Mouse (Mus musculus): ENCODE measurements around the gene Fancf. TPM values are rescaled to one million over a fixed set of nuclear protein-coding genes. Genes with fewer than 3 reads are reported as not detected.

Gene Fancf
- polyA plus RNA-seq (2015; fragmentation: Nextera tagmentation; extraction: Ambion mirVana) = 11.2 and 12.5 TPM in 2 replicates

DNA sequence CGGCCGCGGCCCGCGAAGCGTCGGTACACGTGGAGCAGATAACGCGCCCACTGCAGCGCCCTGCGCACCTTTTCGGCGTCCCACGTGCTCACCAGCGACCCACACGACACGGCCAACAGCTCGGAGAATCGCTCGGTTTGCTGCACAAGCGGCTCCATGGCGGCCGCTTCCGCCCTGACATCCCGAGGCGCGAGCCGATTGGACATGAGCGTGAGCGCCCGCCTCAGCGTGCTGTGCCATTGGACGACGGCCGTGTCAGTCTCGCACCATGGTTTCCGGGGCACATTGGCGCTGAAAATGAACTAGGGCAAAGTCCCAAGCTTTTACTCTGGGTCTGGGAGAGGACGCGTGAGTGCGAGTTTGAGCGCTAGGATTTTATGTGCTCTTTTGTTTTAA lies at the start of gene Fancf:
Gene Fancf (minus strand): TSS at position 171 of the 396 bp plus-strand sequence.
- Histone ChIP-seq H3K9me3 (no peaks in the 10 kb centered on the region), H3K36me3 (0 out of 2 replicates have a peak, but pooled peaks cover 6% of the 10 kb centered on the region), H3K27me3 (no peaks in the 10 kb centered on the region), H3K4me3 (peak within 1 kb of the TSS; percentile 73), H3K9ac (peak within 1 kb of the TSS; percentile 87), H3K4me1 (replicated peaks) (peaks cover 35% of the 10 kb centered on the region), H3K27ac (replicated peaks) (peak within 1 kb of the TSS; percentile 99), H3K4me2 (peak within 1 kb of the TSS; percentile 78)
- under 1% methylated on average over 43 of the region's 43 CpGs for WGBS
- peak; percentile 99 for ATAC-seq (ENCODE audit: low read depth)

DNA sequence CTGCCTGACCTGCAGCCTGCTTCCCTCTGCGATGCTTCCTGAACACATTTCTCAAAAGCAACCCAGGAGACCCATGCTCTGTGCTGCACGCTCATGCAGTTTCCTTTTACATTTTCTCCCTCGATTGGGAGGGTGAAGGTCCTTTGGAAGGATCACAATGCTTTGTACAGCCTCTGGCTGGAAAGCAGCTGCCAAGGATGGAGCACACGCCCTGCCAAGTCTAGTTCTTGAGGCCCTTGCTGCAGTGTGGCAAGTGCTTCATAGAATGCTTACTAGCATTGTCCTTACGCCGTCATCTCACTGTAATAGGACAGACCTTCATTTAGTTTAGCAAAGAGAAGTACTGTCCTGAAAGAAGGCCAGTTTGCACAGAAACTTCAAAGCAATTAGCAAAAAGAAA lies 37.0 kb upstream of the Fancf start:
- Histone ChIP-seq H3K27ac (replicated peaks) (no peak overlapping the region), H3K9me3 (no peaks in the 10 kb centered on the region), H3K27me3 (no peaks in the 10 kb centered on the region), H3K4me3 (no peak overlapping the region), H3K4me1 (replicated peaks) (no peaks in the 10 kb centered on the region), H3K4me2 (no peak overlapping the region), H3K36me3 (no peaks in the 10 kb centered on the region), H3K9ac (no peak overlapping the region)
- 72% methylated on average over 6 of the region's 6 CpGs for WGBS
- no peak for ATAC-seq (ENCODE audit: low read depth)

- no peak overlapping the region for H3K4me3 ChIP-seq
- 61% methylated on average over 2 of the region's 2 CpGs for WGBS
- H3K9ac ChIP-seq = no peak overlapping the region
- H3K4me2 ChIP-seq = no peak overlapping the region
- H3K9me3 ChIP-seq = no peaks in the 10 kb centered on the region
- H3K4me1 ChIP-seq (replicated peaks) = no peaks in the 10 kb centered on the region
- H3K36me3 ChIP-seq = no peaks in the 10 kb centered on the region
- H3K27me3 ChIP-seq = no peaks in the 10 kb centered on the region
- ATAC-seq (ENCODE audit: low read depth) = no peak
- no peak overlapping the region for H3K27ac ChIP-seq (replicated peaks)
Observed at GRCm38 (mm10) chr7:51894939-51895338, 32.9 kb upstream of the Fancf start.

DNA sequence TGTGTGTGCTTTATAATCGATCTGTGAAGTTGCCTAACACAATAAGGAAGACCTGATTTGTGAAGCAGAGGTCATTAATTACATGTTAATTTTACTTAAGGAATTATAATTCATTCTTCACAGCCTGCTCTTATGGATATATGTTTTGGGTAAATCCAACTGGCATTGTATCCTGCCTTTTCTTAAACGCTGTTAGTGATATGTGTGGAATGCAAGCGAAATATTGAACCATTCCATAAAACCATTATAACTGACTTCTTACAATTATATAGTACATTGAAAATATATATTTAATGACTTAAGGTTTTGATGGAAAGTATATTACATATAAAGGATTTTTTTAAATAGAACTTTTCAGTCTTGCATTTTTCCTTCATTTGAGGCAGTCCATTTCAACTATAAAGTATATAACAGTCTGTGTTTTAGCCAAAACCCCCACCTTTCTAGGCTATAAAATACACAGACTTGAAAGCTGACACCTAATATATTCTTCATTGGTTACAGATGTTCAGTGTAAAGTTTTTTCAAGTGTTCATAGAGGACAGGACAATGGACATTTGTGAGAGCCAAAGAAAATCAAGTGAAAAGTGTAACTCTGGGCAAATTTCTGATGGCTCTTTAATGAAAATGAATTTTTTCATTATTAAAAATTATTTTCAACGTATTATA lies 32.2 kb upstream of the Fancf start:
- Histone ChIP-seq H3K36me3 (no peaks in the 10 kb centered on the region), H3K4me1 (replicated peaks) (no peaks in the 10 kb centered on the region), H3K4me3 (no peak overlapping the region), H3K27me3 (no peaks in the 10 kb centered on the region), H3K9ac (no peak overlapping the region), H3K4me2 (no peak overlapping the region), H3K27ac (replicated peaks) (no peak overlapping the region), H3K9me3 (no peaks in the 10 kb centered on the region)
- WGBS = 83% methylated on average over 4 of the region's 4 CpGs
- ATAC-seq (ENCODE audit: low read depth) = no peak

GRCm38 (mm10) chr7:51893008-51893407 lies 30.9 kb upstream of the Fancf start:
- Histone ChIP-seq H3K27ac (replicated peaks) (no peak overlapping the region), H3K27me3 (no peaks in the 10 kb centered on the region), H3K9me3 (no peaks in the 10 kb centered on the region), H3K36me3 (no peaks in the 10 kb centered on the region), H3K4me1 (replicated peaks) (no peaks in the 10 kb centered on the region), H3K9ac (no peak overlapping the region), H3K4me3 (no peak overlapping the region), H3K4me2 (no peak overlapping the region)
- 89% methylated on average over 4 of the region's 4 CpGs for WGBS
- ATAC-seq (ENCODE audit: low read depth) = no peak

DNA sequence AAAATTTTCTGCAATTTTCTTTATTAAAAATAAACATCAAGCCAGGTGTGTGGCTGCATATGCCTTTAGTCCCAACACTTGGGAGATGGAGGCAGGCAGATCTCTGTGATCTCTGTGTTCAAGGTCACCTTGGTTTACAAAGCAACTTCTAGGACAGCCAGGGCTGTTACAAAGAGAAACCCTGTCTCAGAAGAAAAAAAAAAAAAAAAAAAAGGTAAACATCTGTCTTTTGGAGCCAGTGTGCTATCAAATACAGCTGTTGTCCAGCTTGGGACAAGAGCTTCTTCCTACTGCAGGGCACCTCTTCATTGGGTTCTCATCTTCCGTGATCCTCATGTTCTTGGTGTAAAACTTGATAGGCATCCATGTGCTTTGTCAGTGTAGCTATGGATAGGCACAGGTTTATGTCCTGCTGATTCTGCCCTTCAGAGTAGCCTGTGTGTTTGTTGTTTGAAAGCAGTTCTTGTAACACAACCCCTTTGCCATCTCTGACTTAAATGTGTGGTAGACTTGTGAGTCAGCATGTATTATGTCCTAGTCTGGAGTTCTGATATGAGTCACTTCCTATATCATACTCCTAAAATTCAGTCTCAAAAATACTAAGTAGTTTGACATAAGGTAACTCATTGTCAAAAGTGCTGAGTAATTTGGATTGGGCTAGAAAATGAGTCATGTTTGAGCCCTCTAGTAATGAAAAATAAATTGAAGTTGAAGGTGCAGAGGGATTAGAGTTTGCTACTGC lies 30.3 kb upstream of the Fancf start:
- no peak for ATAC-seq (ENCODE audit: low read depth)

DNA sequence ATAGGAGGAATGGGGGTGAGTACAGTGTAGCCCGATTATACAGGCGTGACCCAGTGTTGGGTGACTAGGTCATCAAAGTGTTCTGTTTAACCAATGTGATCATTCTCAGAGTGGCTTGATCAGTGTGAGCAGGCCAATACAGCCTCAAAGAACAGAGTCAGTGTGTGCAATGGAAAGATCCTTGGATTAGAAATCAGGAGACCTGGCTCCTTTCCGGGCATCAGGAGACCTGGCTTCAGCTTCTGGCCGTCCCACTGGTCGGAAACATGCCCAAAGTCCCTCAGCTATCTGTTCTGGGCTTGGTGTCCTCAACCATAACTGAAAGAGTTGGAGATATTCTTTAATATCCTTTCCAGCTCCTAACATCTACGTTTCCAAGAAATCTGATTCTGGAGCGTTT lies 27.5 kb upstream of the Fancf start:
- Histone ChIP-seq H3K9me3 (no peaks in the 10 kb centered on the region), H3K4me1 (replicated peaks) (no peaks in the 10 kb centered on the region), H3K27ac (replicated peaks) (no peak overlapping the region), H3K9ac (no peak overlapping the region), H3K36me3 (no peaks in the 10 kb centered on the region), H3K4me2 (no peak overlapping the region), H3K27me3 (no peaks in the 10 kb centered on the region), H3K4me3 (no peak overlapping the region)
- WGBS = 89% methylated on average over 7 of the region's 7 CpGs
- ATAC-seq (ENCODE audit: low read depth) = no peak

More for the DNA sequence above, 30.3 kb upstream of the Fancf start:
- H3K4me2 ChIP-seq = no peak overlapping the region
- no peaks in the 10 kb centered on the region for H3K4me1 ChIP-seq (replicated peaks)
- H3K36me3 ChIP-seq = no peaks in the 10 kb centered on the region
- no peak overlapping the region for H3K4me3 ChIP-seq
- no peaks in the 10 kb centered on the region for H3K9me3 ChIP-seq
- H3K27ac ChIP-seq (replicated peaks) = no peak overlapping the region
- no peaks in the 10 kb centered on the region for H3K27me3 ChIP-seq
- WGBS = 89% methylated on average over 1 of the region's 1 CpGs
- no peak overlapping the region for H3K9ac ChIP-seq

GRCm38 (mm10) chr7:51887678-51888567 lies 25.9 kb upstream of the Fancf start:
- no peaks in the 10 kb centered on the region for H3K4me1 ChIP-seq (replicated peaks)
- H3K4me2 ChIP-seq = no peak overlapping the region
- H3K9ac ChIP-seq = no peak overlapping the region
- WGBS = 80% methylated on average over 11 of the region's 11 CpGs
- no peaks in the 10 kb centered on the region for H3K27me3 ChIP-seq
- no peaks in the 10 kb centered on the region for H3K9me3 ChIP-seq
- no peak overlapping the region for H3K27ac ChIP-seq (replicated peaks)
- no peaks in the 10 kb centered on the region for H3K36me3 ChIP-seq
- no peak for ATAC-seq (ENCODE audit: low read depth)
- no peak overlapping the region for H3K4me3 ChIP-seq

DNA sequence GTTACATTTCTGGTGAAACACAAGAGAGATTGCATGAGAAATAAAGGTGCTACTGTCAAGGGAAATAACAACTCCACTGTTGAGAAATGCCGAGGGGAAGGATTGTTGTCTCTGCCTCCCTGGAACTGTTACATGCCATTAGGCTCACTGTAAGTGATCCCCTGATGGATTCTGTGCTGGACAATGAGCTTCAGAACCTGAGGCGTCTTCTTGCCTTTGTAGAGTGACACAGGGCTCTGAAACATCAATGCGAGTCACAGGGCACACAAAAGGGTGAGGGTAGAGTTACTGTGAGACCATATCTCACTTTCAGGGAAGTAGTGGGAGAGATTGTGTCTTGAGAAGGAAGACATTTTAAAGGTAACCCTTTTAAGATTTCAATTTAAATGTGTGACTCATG lies 23.3 kb upstream of the Fancf start:
- Histone ChIP-seq H3K4me3 (no peak overlapping the region), H3K27ac (replicated peaks) (no peak overlapping the region), H3K9ac (no peak overlapping the region), H3K9me3 (no peaks in the 10 kb centered on the region), H3K27me3 (no peaks in the 10 kb centered on the region), H3K4me2 (no peak overlapping the region), H3K4me1 (replicated peaks) (0 out of 2 replicates have a peak, but pooled peaks cover under 1% of the 10 kb centered on the region), H3K36me3 (no peaks in the 10 kb centered on the region)
- 58% methylated on average over 3 of the region's 3 CpGs for WGBS
- no peak for ATAC-seq (ENCODE audit: low read depth)

- peak overlapping the region; percentile 80 for H3K4me2 ChIP-seq
Observed at GRCm38 (mm10) chr7:51880121-51880520, 18.1 kb upstream of the Fancf start.

DNA sequence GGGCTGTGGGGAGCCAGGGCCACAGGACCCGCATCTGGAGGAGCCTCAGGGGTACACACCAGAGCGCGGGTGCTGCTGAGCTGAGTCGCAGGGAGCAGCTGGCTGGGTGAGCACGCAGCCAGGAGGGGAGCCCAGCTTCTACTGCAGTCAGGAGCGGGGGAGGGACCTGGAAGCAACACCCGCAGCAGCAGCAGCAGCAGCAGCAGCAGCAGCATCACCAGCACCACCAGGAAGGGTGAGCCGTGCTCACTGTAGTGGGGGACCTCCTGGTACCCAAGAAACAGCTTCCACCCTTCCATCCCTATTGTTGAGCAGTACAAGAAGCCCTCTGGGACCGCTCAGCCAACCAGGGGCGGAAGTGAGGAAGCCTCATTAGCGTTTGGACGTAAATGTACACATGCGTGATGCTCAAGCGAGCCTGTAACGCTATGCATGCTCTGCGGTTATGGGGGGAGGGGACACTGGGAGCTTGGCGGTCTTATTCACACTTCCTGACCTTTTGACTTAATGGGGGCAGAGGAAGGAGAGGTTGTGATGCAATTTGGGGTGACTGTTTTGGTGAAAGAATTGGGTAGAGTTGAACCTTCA lies 17.2 kb upstream of the Fancf start:
- Histone ChIP-seq H3K4me3 (peak overlapping the region; percentile 56), H3K9ac (peak overlapping the region; percentile 87), H3K4me2 (peak overlapping the region; percentile 80), H3K27me3 (no peaks in the 10 kb centered on the region), H3K4me1 (replicated peaks) (peaks cover 23% of the 10 kb centered on the region), H3K9me3 (no peaks in the 10 kb centered on the region), H3K36me3 (no peaks in the 10 kb centered on the region), H3K27ac (replicated peaks) (peak overlapping the region; percentile 95)
- WGBS = under 1% methylated on average over 17 of the region's 17 CpGs
- ATAC-seq (ENCODE audit: low read depth) = peak; percentile 98

More at GRCm38 (mm10) chr7:51880121-51880520, 18.1 kb upstream of the Fancf start:
- Histone ChIP-seq H3K9ac (no peak overlapping the region), H3K27ac (replicated peaks) (no peak overlapping the region), H3K9me3 (no peaks in the 10 kb centered on the region), H3K4me1 (replicated peaks) (peaks cover 23% of the 10 kb centered on the region), H3K36me3 (no peaks in the 10 kb centered on the region), H3K27me3 (no peaks in the 10 kb centered on the region), H3K4me3 (no peak overlapping the region)
- 75% methylated on average over 4 of the region's 4 CpGs for WGBS
- no peak for ATAC-seq (ENCODE audit: low read depth)
